Mouse (Mus musculus): Measurements from ENCODE around the gene Sort1. TPM values are rescaled to one million over a fixed set of nuclear protein-coding genes. Genes with fewer than 3 reads are reported as not detected.

The Sort1 gene
- polyA plus RNA-seq, 1 experiment from 2014 or later: 19.4 TPM

DNA sequence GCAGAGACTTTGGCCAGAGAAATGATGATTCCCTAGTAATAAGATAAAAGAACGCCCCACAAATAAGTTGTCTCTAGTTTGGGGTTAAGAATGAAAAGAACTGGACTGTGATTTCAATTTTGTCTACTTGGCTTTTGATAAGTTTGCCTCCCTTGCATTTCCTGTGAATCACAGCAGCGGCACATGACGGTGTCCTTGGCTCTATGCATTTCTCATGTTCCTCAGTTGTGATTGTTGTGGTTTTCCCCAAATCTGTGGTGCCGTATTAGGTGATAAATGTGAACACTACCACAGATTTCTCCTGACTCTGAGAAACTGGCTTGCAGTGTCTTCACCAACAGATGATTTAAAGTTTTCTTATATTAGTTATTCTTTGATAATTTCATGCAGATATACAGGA lies 38.3 kb downstream of the Sort1 start:
- Histone ChIP-seq H3K9me3 (ENCODE audit: control insufficient read depth, low read length) (no peaks in the 10 kb centered on the region), H3K36me3 (ENCODE audit: control insufficient read depth, insufficient read depth, low read length) (no peaks in the 10 kb centered on the region), H3K27ac (ENCODE audit: low read depth, low read length) (no peak overlapping the region), H3K27me3 (ENCODE audit: control insufficient read depth, insufficient read depth, low read length) (no peaks in the 10 kb centered on the region), H3K4me3 (ENCODE audit: low read depth, low read length) (no peak overlapping the region), H3K4me1 (ENCODE audit: control insufficient read depth, insufficient read depth, low read length) (no peaks in the 10 kb centered on the region), H3K9ac (replicated peaks; ENCODE audit: low read depth, low read length) (no peak overlapping the region), H3K4me2 (ENCODE audit: low read depth, low read length) (no peak overlapping the region)
- WGBS: 95% methylated on average over 4 of the region's 4 CpGs
- no peak for ATAC-seq (ENCODE audit: low read depth)

DNA sequence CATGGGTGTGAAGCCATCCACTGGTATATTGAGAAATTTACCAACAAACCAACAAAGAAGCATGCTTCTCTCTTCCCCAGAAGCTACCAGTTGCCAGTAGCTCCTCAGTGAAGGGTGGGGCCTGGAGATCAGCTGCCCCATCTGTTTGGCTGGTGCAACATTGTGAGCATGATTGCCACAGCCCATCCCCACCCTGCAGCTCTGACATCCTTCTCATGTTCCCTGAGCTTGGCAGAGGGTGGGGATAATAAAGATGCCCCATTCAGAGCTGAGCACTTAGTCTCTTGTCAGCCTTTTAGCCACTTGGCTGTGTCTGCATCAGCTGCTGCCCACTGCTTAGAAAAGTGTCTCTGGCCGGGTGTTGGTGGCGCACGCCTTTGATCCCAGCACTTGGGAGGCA lies 39.1 kb downstream of the Sort1 start:
- Histone ChIP-seq H3K4me1 (ENCODE audit: control insufficient read depth, insufficient read depth, low read length) (no peaks in the 10 kb centered on the region), H3K4me2 (ENCODE audit: low read depth, low read length) (no peak overlapping the region), H3K27ac (ENCODE audit: low read depth, low read length) (no peak overlapping the region), H3K36me3 (ENCODE audit: control insufficient read depth, insufficient read depth, low read length) (no peaks in the 10 kb centered on the region), H3K9ac (replicated peaks; ENCODE audit: low read depth, low read length) (no peak overlapping the region), H3K9me3 (ENCODE audit: control insufficient read depth, low read length) (no peaks in the 10 kb centered on the region), H3K4me3 (ENCODE audit: low read depth, low read length) (no peak overlapping the region), H3K27me3 (ENCODE audit: control insufficient read depth, insufficient read depth, low read length) (no peaks in the 10 kb centered on the region)
- 0 out of 2 replicates have a peak, but pooled peaks have one; percentile 41 for ATAC-seq (ENCODE audit: low read depth)
- WGBS: 81% methylated on average over 3 of the region's 3 CpGs

DNA sequence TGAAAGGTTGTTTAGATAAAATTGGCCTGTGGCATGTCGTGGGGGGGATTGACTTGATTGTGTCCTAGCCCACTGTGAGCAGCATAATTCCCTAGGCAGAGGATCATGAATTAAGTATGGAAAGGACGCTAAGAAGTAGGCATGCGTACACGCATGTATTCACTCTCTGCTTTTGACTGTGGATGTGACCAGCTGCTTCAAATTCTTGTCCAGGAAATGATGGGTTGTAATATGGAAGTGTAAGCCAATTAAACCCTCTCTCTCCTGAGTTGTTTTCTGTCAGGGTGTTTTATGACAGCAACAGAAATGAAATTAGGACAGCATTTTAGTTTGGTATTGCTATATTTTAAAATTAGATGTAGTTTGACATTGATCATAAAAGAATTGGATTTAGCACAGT lies 41.0 kb downstream of the Sort1 start:
- Histone ChIP-seq H3K9ac (replicated peaks; ENCODE audit: low read depth, low read length) (no peak overlapping the region), H3K4me2 (ENCODE audit: low read depth, low read length) (no peak overlapping the region), H3K4me3 (ENCODE audit: low read depth, low read length) (no peak overlapping the region), H3K36me3 (ENCODE audit: control insufficient read depth, insufficient read depth, low read length) (no peaks in the 10 kb centered on the region; the same call in 1 of the 2 replicates), H3K9me3 (ENCODE audit: control insufficient read depth, low read length) (no peaks in the 10 kb centered on the region), H3K4me1 (ENCODE audit: control insufficient read depth, insufficient read depth, low read length) (no peaks in the 10 kb centered on the region), H3K27me3 (ENCODE audit: control insufficient read depth, insufficient read depth, low read length) (no peaks in the 10 kb centered on the region), H3K27ac (ENCODE audit: low read depth, low read length) (no peak overlapping the region)
- ATAC-seq (ENCODE audit: low read depth): no peak
- 88% methylated on average over 4 of the region's 4 CpGs for WGBS

DNA sequence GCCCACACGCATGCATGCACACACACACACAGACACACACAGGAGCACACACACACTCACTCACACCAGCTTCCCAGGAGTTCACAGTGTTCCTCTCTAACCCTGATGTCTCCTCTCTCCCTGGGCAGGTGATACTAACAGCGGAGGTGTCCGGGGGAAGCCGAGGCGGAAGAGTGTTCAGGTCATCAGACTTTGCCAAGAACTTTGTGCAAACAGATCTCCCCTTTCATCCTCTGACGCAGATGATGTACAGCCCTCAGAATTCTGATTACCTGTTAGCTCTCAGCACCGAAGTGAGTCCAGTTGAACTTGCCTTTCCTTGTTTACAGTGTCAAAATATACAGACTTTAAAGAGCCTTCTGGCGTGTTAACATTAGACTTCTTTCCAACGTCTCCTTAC lies 41.6 kb downstream of the Sort1 start:
- no peak overlapping the region for H3K9ac ChIP-seq (replicated peaks; ENCODE audit: low read depth, low read length)
- H3K36me3 ChIP-seq (ENCODE audit: control insufficient read depth, insufficient read depth, low read length): peaks cover 4% of the 10 kb centered on the region; the same call in 1 of the 2 replicates
- H3K27me3 ChIP-seq (ENCODE audit: control insufficient read depth, insufficient read depth, low read length): no peaks in the 10 kb centered on the region
- H3K4me2 ChIP-seq (ENCODE audit: low read depth, low read length): no peak overlapping the region
- H3K27ac ChIP-seq (ENCODE audit: low read depth, low read length): no peak overlapping the region
- WGBS: 97% methylated on average over 9 of the region's 9 CpGs
- H3K4me1 ChIP-seq (ENCODE audit: control insufficient read depth, insufficient read depth, low read length): no peaks in the 10 kb centered on the region
- H3K4me3 ChIP-seq (ENCODE audit: low read depth, low read length): no peak overlapping the region
- ATAC-seq (ENCODE audit: low read depth): no peak
- H3K9me3 ChIP-seq (ENCODE audit: control insufficient read depth, low read length): no peaks in the 10 kb centered on the region

DNA sequence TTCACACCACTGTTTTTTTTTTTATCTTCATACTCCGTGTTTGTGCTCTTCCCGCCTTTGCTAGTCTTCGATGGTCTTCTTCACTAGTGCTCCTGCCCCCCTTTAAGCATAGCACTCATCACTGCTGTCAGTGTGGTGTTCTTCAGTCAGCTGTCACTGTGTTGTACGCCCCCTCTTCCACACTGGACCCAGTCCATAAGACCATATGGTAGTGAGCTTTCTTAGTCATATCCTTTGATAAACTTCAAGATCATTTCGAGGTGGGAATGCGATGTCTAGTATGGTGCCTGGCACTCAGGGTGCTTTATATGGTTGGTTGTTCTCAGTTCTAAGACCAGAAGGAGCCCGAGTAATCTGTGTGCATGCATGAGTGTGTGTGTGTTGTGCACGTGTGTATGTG lies 43.4 kb downstream of the Sort1 start:
- no peaks in the 10 kb centered on the region for H3K27me3 ChIP-seq (ENCODE audit: control insufficient read depth, insufficient read depth, low read length)
- H3K4me2 ChIP-seq (ENCODE audit: low read depth, low read length): no peak overlapping the region
- H3K4me3 ChIP-seq (ENCODE audit: low read depth, low read length): no peak overlapping the region
- peaks cover 4% of the 10 kb centered on the region; the same call in 1 of the 2 replicates for H3K36me3 ChIP-seq (ENCODE audit: control insufficient read depth, insufficient read depth, low read length)
- H3K4me1 ChIP-seq (ENCODE audit: control insufficient read depth, insufficient read depth, low read length): no peaks in the 10 kb centered on the region
- H3K9ac ChIP-seq (replicated peaks; ENCODE audit: low read depth, low read length): no peak overlapping the region
- H3K27ac ChIP-seq (ENCODE audit: low read depth, low read length): no peak overlapping the region
- no peak for ATAC-seq (ENCODE audit: low read depth)
- H3K9me3 ChIP-seq (ENCODE audit: control insufficient read depth, low read length): no peaks in the 10 kb centered on the region
- 96% methylated on average over 8 of the region's 8 CpGs for WGBS

DNA sequence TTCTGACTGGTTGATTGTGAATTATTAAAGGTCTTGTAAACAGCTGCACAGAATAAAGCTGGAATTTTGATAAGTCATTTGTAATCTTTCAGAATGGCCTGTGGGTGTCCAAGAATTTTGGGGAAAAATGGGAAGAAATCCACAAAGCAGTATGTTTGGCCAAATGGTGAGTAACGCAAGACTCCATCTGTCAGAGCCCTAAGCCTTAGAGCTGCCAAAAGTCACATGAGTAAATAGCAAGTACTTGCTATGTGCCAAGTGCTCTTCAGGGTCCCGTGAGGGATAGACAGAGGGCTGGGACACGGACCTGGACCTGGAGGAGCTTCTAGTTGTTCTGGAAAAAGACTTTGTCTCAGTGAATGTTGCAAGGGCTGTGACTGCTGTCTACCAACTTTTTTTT lies 44.0 kb downstream of the Sort1 start:
- Histone ChIP-seq H3K27me3 (ENCODE audit: control insufficient read depth, insufficient read depth, low read length) (no peaks in the 10 kb centered on the region), H3K9ac (replicated peaks; ENCODE audit: low read depth, low read length) (no peak overlapping the region), H3K4me3 (ENCODE audit: low read depth, low read length) (no peak overlapping the region), H3K4me1 (ENCODE audit: control insufficient read depth, insufficient read depth, low read length) (no peaks in the 10 kb centered on the region), H3K27ac (ENCODE audit: low read depth, low read length) (no peak overlapping the region; the same call in 1 of the 2 replicates), H3K4me2 (ENCODE audit: low read depth, low read length) (no peak overlapping the region), H3K9me3 (ENCODE audit: control insufficient read depth, low read length) (no peaks in the 10 kb centered on the region), H3K36me3 (ENCODE audit: control insufficient read depth, insufficient read depth, low read length) (peaks cover 5% of the 10 kb centered on the region; the same call in 1 of the 2 replicates)
- ATAC-seq (ENCODE audit: low read depth): no peak
- WGBS: 84% methylated on average over 3 of the region's 3 CpGs

DNA sequence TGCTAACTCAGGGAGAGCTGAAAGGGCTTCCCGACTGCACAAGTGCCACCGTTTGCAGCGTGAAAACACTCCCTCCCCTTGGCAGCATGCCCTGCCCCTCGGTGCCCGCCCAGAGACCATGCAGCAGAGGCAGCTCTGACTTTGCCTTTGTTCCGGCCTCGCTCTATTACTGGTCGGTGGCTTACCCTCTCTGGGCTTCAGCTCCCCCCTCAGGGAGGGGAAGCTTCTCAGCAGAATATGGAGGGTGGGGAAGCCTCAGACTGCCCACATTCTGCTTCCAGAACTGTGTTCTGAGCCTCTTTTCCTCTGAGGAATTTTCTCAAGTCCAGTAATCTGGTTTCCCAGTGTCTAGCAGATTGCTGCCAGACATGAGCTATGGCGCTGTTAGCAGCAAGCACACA lies 44.6 kb downstream of the Sort1 start:
- no peak overlapping the region for H3K4me2 ChIP-seq (ENCODE audit: low read depth, low read length)
- peak overlapping the region; percentile 49; the same call in 1 of the 2 replicates for H3K27ac ChIP-seq (ENCODE audit: low read depth, low read length)
- H3K36me3 ChIP-seq (ENCODE audit: control insufficient read depth, insufficient read depth, low read length): peaks cover 8% of the 10 kb centered on the region; the same call in 1 of the 2 replicates
- H3K4me1 ChIP-seq (ENCODE audit: control insufficient read depth, insufficient read depth, low read length): no peaks in the 10 kb centered on the region
- ATAC-seq (ENCODE audit: low read depth): peak; percentile 81; the same call in 1 of the 2 replicates
- 49% methylated on average over 9 of the region's 9 CpGs for WGBS
- no peak overlapping the region for H3K9ac ChIP-seq (replicated peaks; ENCODE audit: low read depth, low read length)
- no peak overlapping the region for H3K4me3 ChIP-seq (ENCODE audit: low read depth, low read length)
- H3K9me3 ChIP-seq (ENCODE audit: control insufficient read depth, low read length): no peaks in the 10 kb centered on the region
- H3K27me3 ChIP-seq (ENCODE audit: control insufficient read depth, insufficient read depth, low read length): no peaks in the 10 kb centered on the region

DNA sequence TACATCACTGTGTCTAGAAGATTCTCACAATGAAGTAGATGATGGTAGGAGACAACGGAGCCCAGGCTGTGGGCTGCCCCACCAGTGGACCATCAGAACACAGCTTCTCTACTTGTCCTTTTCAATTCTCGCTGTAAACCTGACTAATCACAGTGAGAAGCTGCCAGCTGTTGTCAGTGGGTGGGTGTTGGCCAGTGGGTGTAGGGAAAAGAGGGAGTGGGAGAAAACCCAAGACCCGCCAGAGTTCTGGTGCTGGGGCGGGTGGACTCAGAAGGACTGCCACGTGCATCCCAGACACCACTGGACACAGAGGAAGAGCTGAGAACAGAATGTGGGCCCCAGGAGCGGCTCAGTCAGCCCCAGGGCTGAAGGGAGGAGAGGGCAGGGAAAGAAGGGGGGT lies 46.9 kb downstream of the Sort1 start:
- Histone ChIP-seq H3K4me1 (ENCODE audit: control insufficient read depth, insufficient read depth, low read length) (no peaks in the 10 kb centered on the region), H3K4me3 (ENCODE audit: low read depth, low read length) (no peak overlapping the region), H3K4me2 (ENCODE audit: low read depth, low read length) (no peak overlapping the region), H3K9ac (replicated peaks; ENCODE audit: low read depth, low read length) (no peak overlapping the region), H3K9me3 (ENCODE audit: control insufficient read depth, low read length) (no peaks in the 10 kb centered on the region), H3K27ac (ENCODE audit: low read depth, low read length) (no peak overlapping the region), H3K27me3 (ENCODE audit: control insufficient read depth, insufficient read depth, low read length) (no peaks in the 10 kb centered on the region), H3K36me3 (ENCODE audit: control insufficient read depth, insufficient read depth, low read length) (peaks cover 23% of the 10 kb centered on the region)
- no peak for ATAC-seq (ENCODE audit: low read depth)
- 95% methylated on average over 6 of the region's 6 CpGs for WGBS

DNA sequence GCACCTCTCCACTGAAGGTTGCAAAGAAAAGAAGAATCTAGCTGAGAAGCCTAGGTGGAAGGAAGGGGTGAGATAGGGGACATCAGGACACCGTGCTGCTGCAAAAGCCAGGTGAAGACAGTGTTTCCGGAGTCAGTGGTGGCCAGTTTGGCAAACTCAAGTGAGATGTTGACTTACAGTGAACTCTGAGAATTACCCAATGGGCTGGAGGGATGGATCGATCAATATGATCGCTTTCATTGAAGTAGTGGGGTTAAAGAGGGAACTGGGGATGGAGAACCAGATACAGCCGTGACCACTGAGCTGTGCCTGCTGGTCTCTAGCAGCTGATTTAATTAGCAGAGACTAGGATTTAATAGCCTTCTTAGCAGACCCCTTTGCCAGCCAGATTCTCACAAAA lies 53.0 kb downstream of the Sort1 start:
- H3K36me3 ChIP-seq (ENCODE audit: control insufficient read depth, insufficient read depth, low read length): peaks cover 64% of the 10 kb centered on the region
- H3K9me3 ChIP-seq (ENCODE audit: control insufficient read depth, low read length): no peaks in the 10 kb centered on the region
- H3K27ac ChIP-seq (ENCODE audit: low read depth, low read length): no peak overlapping the region
- H3K9ac ChIP-seq (replicated peaks; ENCODE audit: low read depth, low read length): no peak overlapping the region
- H3K4me2 ChIP-seq (ENCODE audit: low read depth, low read length): no peak overlapping the region
- 96% methylated on average over 5 of the region's 5 CpGs for WGBS
- no peak for ATAC-seq (ENCODE audit: low read depth)
- no peaks in the 10 kb centered on the region for H3K27me3 ChIP-seq (ENCODE audit: control insufficient read depth, insufficient read depth, low read length)
- H3K4me1 ChIP-seq (ENCODE audit: control insufficient read depth, insufficient read depth, low read length): no peaks in the 10 kb centered on the region
- H3K4me3 ChIP-seq (ENCODE audit: low read depth, low read length): no peak overlapping the region
